Mouse (Mus musculus) liver, embryonic 16.5 days (tissue): Measurements from ENCODE around the gene Endou. TPM values are rescaled to one million over a fixed set of nuclear protein-coding genes. Genes with fewer than 3 reads are reported as not detected.

Source experiments
- ATAC-seq: fragments of 200-750 bp; cut with Nextera tagmentation; 2 replicates; pipeline ENCODE4 v1.8.0; 2017; ENCODE audit warnings: low read depth, mild to moderate bottlenecking, moderate number of reproducible peaks, moderate library complexity
- H3K27ac ChIP-seq: fragments of 300-500 bp; sonication (generic); 2 replicates; pipeline ENCODE4 v1.5.1; 2014; ENCODE audit warnings: mild to moderate bottlenecking, low read length
- H3K27me3 ChIP-seq: fragments of 300-500 bp; sonication (generic); 2 replicates; pipeline ENCODE4 v1.6.1; 2014; ENCODE audit warnings: low read depth, low read length, mixed read lengths; ENCODE audit not compliant: control insufficient read depth, insufficient read depth
- H3K36me3 ChIP-seq: fragments of 300-500 bp; sonication (generic); 2 replicates; pipeline ENCODE4 v1.6.1; 2014; ENCODE audit warnings: mild to moderate bottlenecking; ENCODE audit not compliant: control insufficient read depth, insufficient read depth
- H3K4me1 ChIP-seq: fragments of 300-500 bp; sonication (generic); 2 replicates; pipeline ENCODE4 v1.6.1; 2014; ENCODE audit warnings: low read depth, low read length, mixed read lengths; ENCODE audit not compliant: control insufficient read depth
- H3K4me2 ChIP-seq: fragments of 300-500 bp; sonication (generic); 2 replicates; pipeline ENCODE4 v1.6.1; 2014; ENCODE audit warnings: low read depth, low read length, mixed read lengths
- H3K4me3 ChIP-seq: fragments of 300-500 bp; sonication (generic); 2 replicates; pipeline ENCODE4 v1.5.1; 2014; ENCODE audit warnings: low read depth, mild to moderate bottlenecking, low read length
- H3K9ac ChIP-seq: fragments of 300-500 bp; sonication (generic); 2 replicates; pipeline ENCODE4 v1.6.1; 2014; ENCODE audit warnings: low read depth, low read length
- H3K9me3 ChIP-seq: fragments of 300-500 bp; sonication (generic); replicated peaks from 2 replicates; pipeline ENCODE4 v1.6.1; 2016; ENCODE audit warnings: low read length; ENCODE audit not compliant: control insufficient read depth
- WGBS: fragments of 180-500 bp; shearing (Covaris S2); extraction: QIAGEN DNeasy Blood & Tissue Kit; methylation state at CpG from one replicate; pipeline ENCODE4 v1.1.7; 2014; ENCODE audit not compliant: insufficient replicate concordance; 5-methylcytosine and 5-hydroxymethylcytosine counted together
- polyA plus RNA-seq: library from polyadenylated mRNA; unstranded; fragments of >200 nt; fragmentation: Nextera tagmentation; extraction: Ambion mirVana; gene quantifications from 2 replicates; pipeline ENCODE4 v1.2.1, GENCODE M21; 2015

Endou gene
- polyA plus RNA-seq: 0.06 and 0.21 TPM in 2 replicates

DNA sequence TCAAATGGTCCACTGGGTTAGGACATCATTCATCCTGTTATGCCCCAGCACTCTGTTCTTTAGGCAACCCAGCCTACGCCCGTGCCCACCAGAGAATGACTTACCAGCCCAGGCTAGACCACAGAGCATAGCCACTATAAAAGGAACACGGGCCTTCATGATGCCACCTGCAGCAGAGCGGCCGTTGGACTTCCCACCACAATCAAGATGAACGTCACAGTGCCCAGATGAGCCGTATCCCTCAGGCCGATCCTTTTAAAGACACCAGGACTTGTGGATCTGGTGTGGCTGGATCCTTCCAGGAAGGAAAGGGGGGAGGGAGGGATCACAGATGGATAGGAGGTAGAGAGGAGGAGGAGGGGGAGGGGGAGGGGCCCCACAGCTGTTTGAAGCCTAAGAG, at the start of gene Endou:
Gene Endou, minus strand, starts transcription at position 229 of the 400 bp plus-strand sequence.
- H3K9me3 ChIP-seq: no peaks in the 10 kb centered on the region
- 67% methylated on average over 8 of the region's 8 CpGs for WGBS
- no peaks in the 10 kb centered on the region for H3K27me3 ChIP-seq
- no peaks in the 10 kb centered on the region for H3K4me1 ChIP-seq
- H3K4me3 ChIP-seq: no peak within 1 kb of the TSS
- no peaks in the 10 kb centered on the region for H3K36me3 ChIP-seq
- no peak for ATAC-seq
- no peak within 1 kb of the TSS for H3K27ac ChIP-seq
- no peak within 1 kb of the TSS for H3K4me2 ChIP-seq
- no peak within 1 kb of the TSS for H3K9ac ChIP-seq

- Histone ChIP-seq H3K4me3 (no peak overlapping the region), H3K4me1 (peaks cover 14% of the 10 kb centered on the region), H3K27ac (peak overlapping the region; percentile 17; the same call in 1 of the 2 replicates), H3K4me2 (no peak overlapping the region), H3K27me3 (peaks cover 11% of the 10 kb centered on the region), H3K36me3 (no peaks in the 10 kb centered on the region), H3K9ac (no peak overlapping the region), H3K9me3 (no peaks in the 10 kb centered on the region)
- WGBS: 59% methylated on average over 12 of the region's 12 CpGs
- ATAC-seq: no peak
Measured at GRCm38 (mm10) chr15:97780611-97781031, 49.5 kb upstream of the Endou start.

GRCm38 (mm10) chr15:97779576-97779975, 48.4 kb upstream of the Endou start:
- Histone ChIP-seq H3K9me3 (no peaks in the 10 kb centered on the region), H3K27ac (no peak overlapping the region), H3K4me1 (peaks cover 12% of the 10 kb centered on the region), H3K4me2 (no peak overlapping the region), H3K9ac (no peak overlapping the region), H3K36me3 (no peaks in the 10 kb centered on the region), H3K4me3 (no peak overlapping the region), H3K27me3 (peaks cover 11% of the 10 kb centered on the region)
- WGBS: 57% methylated on average over 1 of the region's 1 CpGs
- no peak for ATAC-seq

GRCm38 (mm10) chr15:97778311-97779098, 47.4 kb upstream of the Endou start, which contains the start of gene Slc48a1:
TSS of gene Slc48a1 (plus strand) at chr15:97778520.
- H3K27ac ChIP-seq: no peak within 1 kb of the TSS
- H3K9me3 ChIP-seq: no peaks in the 10 kb centered on the region
- H3K4me2 ChIP-seq: no peak within 1 kb of the TSS
- 60% methylated on average over 8 of the region's 8 CpGs for WGBS
- no peak for ATAC-seq
- H3K27me3 ChIP-seq: peaks cover 11% of the 10 kb centered on the region
- no peak within 1 kb of the TSS for H3K4me3 ChIP-seq
- no peaks in the 10 kb centered on the region for H3K36me3 ChIP-seq
- H3K4me1 ChIP-seq: peaks cover 12% of the 10 kb centered on the region
- H3K9ac ChIP-seq: no peak within 1 kb of the TSS

DNA sequence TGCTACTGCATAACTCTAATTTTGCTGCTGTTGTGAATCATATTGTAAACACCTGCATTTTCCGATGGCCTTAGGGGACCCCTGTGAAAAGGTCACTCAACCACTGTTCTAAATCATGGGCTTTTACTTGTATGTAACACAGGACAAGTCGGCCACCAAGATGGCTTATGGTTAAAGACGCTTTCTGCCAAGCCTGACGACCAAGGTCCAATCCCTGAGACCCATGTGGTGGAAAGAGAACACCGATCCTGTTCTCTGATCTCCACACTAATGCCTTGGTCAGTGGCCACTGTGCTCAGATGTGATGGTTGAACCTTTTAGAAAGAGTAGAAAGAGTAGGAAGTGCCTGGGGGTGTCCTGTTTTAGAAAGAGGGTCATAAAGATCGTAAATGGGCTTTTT, 45.8 kb upstream of the Endou start:
- Histone ChIP-seq H3K36me3 (no peaks in the 10 kb centered on the region), H3K9ac (no peak overlapping the region), H3K4me1 (peaks cover 5% of the 10 kb centered on the region; the same call in 1 of the 2 replicates), H3K9me3 (no peaks in the 10 kb centered on the region), H3K27ac (no peak overlapping the region), H3K27me3 (peaks cover 3% of the 10 kb centered on the region), H3K4me3 (no peak overlapping the region), H3K4me2 (no peak overlapping the region)
- ATAC-seq: no peak
- WGBS: 68% methylated on average over 6 of the region's 6 CpGs

GRCm38 (mm10) chr15:97776514-97776913, 45.4 kb upstream of the Endou start:
- no peak for ATAC-seq
- Histone ChIP-seq H3K4me3 (no peak overlapping the region), H3K9ac (no peak overlapping the region), H3K4me1 (peaks cover 5% of the 10 kb centered on the region; the same call in 1 of the 2 replicates), H3K27me3 (no peaks in the 10 kb centered on the region; the same call in 1 of the 2 replicates), H3K9me3 (no peaks in the 10 kb centered on the region), H3K4me2 (no peak overlapping the region), H3K36me3 (no peaks in the 10 kb centered on the region), H3K27ac (no peak overlapping the region)
- WGBS: 6% methylated on average over 8 of the region's 8 CpGs

DNA sequence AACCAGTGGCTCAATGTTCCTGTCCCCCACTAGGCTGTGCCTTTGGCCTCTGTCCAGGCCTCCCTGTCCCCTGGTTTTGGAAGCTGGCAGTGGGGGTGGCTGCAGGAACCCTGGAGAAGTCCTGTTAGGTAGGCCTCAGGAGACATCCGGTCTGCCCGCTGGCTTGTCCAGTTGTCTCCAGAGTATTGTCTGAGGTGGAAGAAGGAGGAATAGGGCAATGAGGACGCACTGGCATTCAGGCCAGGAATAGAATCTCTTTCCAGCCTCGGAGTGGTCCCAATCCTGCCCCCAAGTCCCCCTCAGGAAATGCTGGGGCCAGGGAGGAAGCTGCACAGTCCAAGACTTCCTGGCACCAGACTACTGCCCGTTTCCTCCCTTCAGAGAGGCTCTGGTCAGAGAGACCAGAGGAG, 42.8 kb upstream of the Endou start:
- peak overlapping the region; percentile 38; the same call in 1 of the 2 replicates for H3K27ac ChIP-seq
- H3K9me3 ChIP-seq: no peaks in the 10 kb centered on the region
- H3K4me1 ChIP-seq: 0 out of 2 replicates have a peak, but pooled peaks cover 2% of the 10 kb centered on the region
- H3K4me2 ChIP-seq: no peak overlapping the region
- no peak for ATAC-seq
- peaks cover 10% of the 10 kb centered on the region for H3K27me3 ChIP-seq
- WGBS: 30% methylated on average over 5 of the region's 5 CpGs
- no peak overlapping the region for H3K9ac ChIP-seq
- no peak overlapping the region for H3K4me3 ChIP-seq
- no peaks in the 10 kb centered on the region for H3K36me3 ChIP-seq

DNA sequence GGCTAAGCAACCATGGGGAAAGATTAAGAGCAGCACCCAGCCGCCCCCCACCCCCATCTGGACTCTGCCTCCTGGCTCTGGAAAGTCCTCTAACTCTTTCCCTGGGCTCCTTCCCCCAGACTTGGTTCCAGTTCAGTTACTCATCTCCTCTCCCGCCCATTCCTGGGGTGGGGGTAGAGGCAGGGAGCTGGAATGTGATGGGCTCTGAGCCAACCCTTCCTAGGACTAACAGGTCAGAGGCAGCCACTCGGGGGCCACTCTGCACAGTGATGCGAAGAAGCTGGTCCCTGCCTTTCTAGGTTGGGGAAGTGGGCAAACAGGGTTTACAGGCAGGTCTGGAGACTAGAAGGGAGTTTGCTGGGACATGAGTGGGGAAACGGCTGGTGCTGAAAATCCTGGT, 42.0 kb upstream of the Endou start:
- Histone ChIP-seq H3K9me3 (no peaks in the 10 kb centered on the region), H3K4me1 (peaks cover 2% of the 10 kb centered on the region; the same call in 1 of the 2 replicates), H3K4me3 (no peak overlapping the region), H3K36me3 (no peaks in the 10 kb centered on the region), H3K9ac (no peak overlapping the region), H3K27ac (no peak overlapping the region), H3K27me3 (peaks cover 17% of the 10 kb centered on the region), H3K4me2 (no peak overlapping the region)
- ATAC-seq: peak; percentile 64
- 35% methylated on average over 5 of the region's 5 CpGs for WGBS

GRCm38 (mm10) chr15:97770280-97770679, 39.1 kb upstream of the Endou start:
- H3K27me3 ChIP-seq: peaks cover 42% of the 10 kb centered on the region
- WGBS: 69% methylated on average over 8 of the region's 8 CpGs

More at GRCm38 (mm10) chr15:97770280-97770679, 39.1 kb upstream of the Endou start:
- Histone ChIP-seq H3K36me3 (no peaks in the 10 kb centered on the region), H3K9me3 (no peaks in the 10 kb centered on the region), H3K4me2 (no peak overlapping the region), H3K27ac (no peak overlapping the region), H3K9ac (no peak overlapping the region), H3K4me3 (no peak overlapping the region), H3K4me1 (peaks cover 10% of the 10 kb centered on the region)
- ATAC-seq: no peak
